Mouse (Mus musculus): ENCODE measurements around the gene Slc24a4. TPM values are rescaled to one million over a fixed set of nuclear protein-coding genes. Genes with fewer than 3 reads are reported as not detected.

Slc24a4 gene
- polyA plus RNA-seq, 1 experiment, result 3.4 TPM

DNA sequence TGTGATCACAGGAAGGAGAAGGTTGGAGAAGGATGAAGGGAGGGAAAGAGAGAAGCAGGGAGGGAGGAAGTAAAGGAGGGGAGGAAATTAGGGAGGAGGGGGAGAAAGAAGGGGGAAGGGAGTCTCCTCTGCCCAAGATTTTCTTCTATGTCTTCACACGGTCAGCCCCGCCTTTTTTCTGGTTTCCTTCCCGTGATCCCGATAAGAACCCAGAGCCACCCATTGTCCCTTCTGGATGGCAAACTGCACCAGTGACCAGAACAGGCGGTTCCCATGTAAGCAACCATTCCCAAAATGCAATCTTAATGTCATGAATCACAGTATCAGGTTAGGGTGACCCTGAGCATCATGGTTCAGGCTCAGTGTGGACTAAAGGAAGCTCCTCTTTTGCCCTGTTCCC lies 38.8 kb downstream of the Slc24a4 start:
- no peak overlapping the region for H3K4me3 ChIP-seq (replicated peaks; ENCODE audit: insufficient read depth, low read depth, low read length)
- no peak for TF ChIP-seq POLR2A (IDR thresholded peaks at IDR 0.05; ENCODE audit: borderline replicate concordance, insufficient read depth, low read length)
- no peak for TF ChIP-seq CTCF (IDR thresholded peaks at IDR 0.05; ENCODE audit: borderline replicate concordance, insufficient read depth, low read depth, low read length)
- H3K27me3 ChIP-seq (ENCODE audit: control insufficient read depth, insufficient read depth, low read length), result no peaks in the 10 kb centered on the region; the same call in 1 of the 2 replicates
- WGBS, result 77% methylated on average over 5 of the region's 5 CpGs
- DNase-seq, result no peak
- H3K4me1 ChIP-seq (ENCODE audit: control insufficient read depth, insufficient read depth, low read length), result no peaks in the 10 kb centered on the region
- no peak overlapping the region for H3K27ac ChIP-seq (ENCODE audit: insufficient read depth, low read length)

GRCm38 (mm10) chr12:102172746-102173145 lies 44.2 kb downstream of the Slc24a4 start:
- no peak for DNase-seq
- 90% methylated on average over 11 of the region's 11 CpGs for WGBS
- Histone ChIP-seq H3K27me3 (ENCODE audit: control insufficient read depth, insufficient read depth, low read length) (no peaks in the 10 kb centered on the region), H3K4me1 (ENCODE audit: control insufficient read depth, insufficient read depth, low read length) (no peaks in the 10 kb centered on the region), H3K27ac (ENCODE audit: insufficient read depth, low read length) (no peak overlapping the region), H3K4me3 (replicated peaks; ENCODE audit: insufficient read depth, low read depth, low read length) (no peak overlapping the region)
- TF ChIP-seq POLR2A (IDR thresholded peaks at IDR 0.05; ENCODE audit: borderline replicate concordance, insufficient read depth, low read length), result no peak
- no peak for TF ChIP-seq CTCF (IDR thresholded peaks at IDR 0.05; ENCODE audit: borderline replicate concordance, insufficient read depth, low read depth, low read length)

GRCm38 (mm10) chr12:102173345-102173744 lies 44.8 kb downstream of the Slc24a4 start:
- no peak overlapping the region for H3K4me3 ChIP-seq (replicated peaks; ENCODE audit: insufficient read depth, low read depth, low read length)
- no peak for TF ChIP-seq CTCF (IDR thresholded peaks at IDR 0.05; ENCODE audit: borderline replicate concordance, insufficient read depth, low read depth, low read length)
- TF ChIP-seq POLR2A (IDR thresholded peaks at IDR 0.05; ENCODE audit: borderline replicate concordance, insufficient read depth, low read length), result no peak
- no peak for DNase-seq
- no peak overlapping the region for H3K27ac ChIP-seq (ENCODE audit: insufficient read depth, low read length)
- 91% methylated on average over 5 of the region's 5 CpGs for WGBS
- H3K4me1 ChIP-seq (ENCODE audit: control insufficient read depth, insufficient read depth, low read length), result no peaks in the 10 kb centered on the region
- no peaks in the 10 kb centered on the region for H3K27me3 ChIP-seq (ENCODE audit: control insufficient read depth, insufficient read depth, low read length)

DNA sequence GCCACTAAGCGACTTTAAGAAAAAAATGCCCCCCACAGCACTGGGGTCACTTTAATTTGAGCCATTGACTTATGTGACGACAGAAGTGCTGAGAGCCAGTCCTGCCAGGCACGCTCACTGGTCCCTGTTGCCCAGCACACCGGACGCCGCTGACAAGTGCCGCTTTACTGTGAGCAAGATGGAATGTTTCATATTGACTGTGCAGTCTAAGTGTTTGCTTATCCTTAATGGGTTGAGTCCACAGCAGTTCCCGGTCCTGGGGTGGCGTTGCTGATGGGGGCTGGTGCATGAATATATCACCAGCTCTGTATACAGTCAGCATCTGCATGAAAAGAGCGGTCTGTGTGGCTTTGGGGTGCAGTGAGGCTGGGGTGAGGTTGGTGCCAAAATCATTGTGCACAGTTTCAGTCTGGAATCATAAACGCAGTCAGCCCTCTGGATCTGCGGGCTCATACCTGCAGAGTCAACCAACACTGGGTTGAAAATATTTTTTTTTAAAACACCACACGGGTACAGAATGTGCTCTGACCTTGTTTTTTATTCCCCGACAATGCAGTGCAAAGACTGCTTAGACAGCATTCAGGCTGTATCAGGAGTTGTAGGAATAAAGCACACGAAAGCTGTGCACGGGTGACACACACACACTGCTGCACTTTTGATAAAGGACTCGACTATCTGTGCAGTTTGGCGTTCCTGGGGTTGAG lies 52.0 kb downstream of the Slc24a4 start:
- 92% methylated on average over 18 of the region's 18 CpGs for WGBS
- H3K27ac ChIP-seq (ENCODE audit: insufficient read depth, low read length), result no peak overlapping the region
- TF ChIP-seq POLR2A (IDR thresholded peaks at IDR 0.05; ENCODE audit: borderline replicate concordance, insufficient read depth, low read length), result no peak
- TF ChIP-seq CTCF (IDR thresholded peaks at IDR 0.05; ENCODE audit: borderline replicate concordance, insufficient read depth, low read depth, low read length), result no peak
- peaks cover 6% of the 10 kb centered on the region for H3K4me1 ChIP-seq (ENCODE audit: control insufficient read depth, insufficient read depth, low read length)
- no peak overlapping the region for H3K4me3 ChIP-seq (replicated peaks; ENCODE audit: insufficient read depth, low read depth, low read length)
- DNase-seq, result no peak
- H3K27me3 ChIP-seq (ENCODE audit: control insufficient read depth, insufficient read depth, low read length), result no peaks in the 10 kb centered on the region

GRCm38 (mm10) chr12:102181799-102182357 lies 53.3 kb downstream of the Slc24a4 start:
- peak; percentile 29 to 51 for DNase-seq
- TF ChIP-seq POLR2A (IDR thresholded peaks at IDR 0.05; ENCODE audit: borderline replicate concordance, insufficient read depth, low read length) (no peak), CTCF (IDR thresholded peaks at IDR 0.05; ENCODE audit: borderline replicate concordance, insufficient read depth, low read depth, low read length) (peak; percentile 60; the same call in 1 of the 2 replicates)
- whole genome bisulfite sequencing, result 79% methylated on average over 5 of the region's 5 CpGs

DNA sequence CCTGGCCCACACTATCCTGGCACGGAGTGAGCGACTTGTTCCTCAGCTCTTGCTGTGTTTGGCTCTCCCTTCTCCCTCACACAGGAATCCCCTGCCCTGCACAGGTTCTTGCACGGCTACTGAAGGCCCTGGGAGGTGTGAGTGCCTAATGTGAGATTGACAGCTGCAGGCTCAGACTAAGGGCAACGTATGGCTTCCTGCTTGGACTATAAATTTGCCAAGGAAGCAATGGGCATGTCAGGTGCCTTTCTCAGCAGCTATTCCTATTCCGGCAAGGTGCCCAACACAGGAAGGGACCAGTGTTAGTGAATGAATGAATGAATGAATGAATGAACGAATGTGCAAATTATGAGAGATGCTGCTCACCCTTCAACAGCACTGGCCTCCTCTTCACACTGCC lies 54.1 kb downstream of the Slc24a4 start:
- Histone ChIP-seq H3K4me3 (replicated peaks; ENCODE audit: insufficient read depth, low read depth, low read length) (no peak overlapping the region), H3K27me3 (ENCODE audit: control insufficient read depth, insufficient read depth, low read length) (no peaks in the 10 kb centered on the region), H3K27ac (ENCODE audit: insufficient read depth, low read length) (no peak overlapping the region), H3K4me1 (ENCODE audit: control insufficient read depth, insufficient read depth, low read length) (peaks cover 6% of the 10 kb centered on the region)
- DNase-seq, result peak; percentile 15 to 21
- TF ChIP-seq CTCF (IDR thresholded peaks at IDR 0.05; ENCODE audit: borderline replicate concordance, insufficient read depth, low read depth, low read length), result no peak
- no peak for TF ChIP-seq POLR2A (IDR thresholded peaks at IDR 0.05; ENCODE audit: borderline replicate concordance, insufficient read depth, low read length)
- WGBS, result 32% methylated on average over 6 of the region's 6 CpGs

More at GRCm38 (mm10) chr12:102181799-102182357, 53.3 kb downstream of the Slc24a4 start:
- Histone ChIP-seq H3K27me3 (ENCODE audit: control insufficient read depth, insufficient read depth, low read length) (no peaks in the 10 kb centered on the region), H3K27ac (ENCODE audit: insufficient read depth, low read length) (no peak overlapping the region), H3K4me1 (ENCODE audit: control insufficient read depth, insufficient read depth, low read length) (peaks cover 6% of the 10 kb centered on the region), H3K4me3 (replicated peaks; ENCODE audit: insufficient read depth, low read depth, low read length) (no peak overlapping the region)

DNA sequence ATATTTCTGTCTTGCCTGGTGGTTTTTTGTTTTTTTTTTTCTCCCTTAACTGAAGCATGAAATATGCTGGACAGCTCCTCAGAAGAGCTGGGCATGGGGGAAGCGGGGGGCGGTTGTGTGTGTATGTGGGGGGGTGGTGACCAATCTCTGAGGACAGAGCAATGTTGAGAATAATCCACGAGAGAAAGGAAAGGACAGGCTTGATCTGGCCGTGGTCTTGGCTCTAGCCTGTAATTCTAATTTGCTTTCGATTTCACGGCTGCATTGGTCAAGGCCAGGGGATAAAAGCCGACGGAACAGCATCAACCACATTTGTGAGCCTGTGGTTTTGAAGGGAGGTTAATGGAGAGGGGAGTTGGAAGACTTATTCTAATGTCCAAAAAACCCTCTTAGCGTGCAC lies 54.7 kb downstream of the Slc24a4 start:
- H3K4me1 ChIP-seq (ENCODE audit: control insufficient read depth, insufficient read depth, low read length), result peaks cover 6% of the 10 kb centered on the region
- 48% methylated on average over 9 of the region's 9 CpGs for WGBS
- no peaks in the 10 kb centered on the region for H3K27me3 ChIP-seq (ENCODE audit: control insufficient read depth, insufficient read depth, low read length)
- no peak overlapping the region for H3K4me3 ChIP-seq (replicated peaks; ENCODE audit: insufficient read depth, low read depth, low read length)
- TF ChIP-seq CTCF (IDR thresholded peaks at IDR 0.05; ENCODE audit: borderline replicate concordance, insufficient read depth, low read depth, low read length) (no peak), POLR2A (IDR thresholded peaks at IDR 0.05; ENCODE audit: borderline replicate concordance, insufficient read depth, low read length) (no peak)
- no peak for DNase-seq
- H3K27ac ChIP-seq (ENCODE audit: insufficient read depth, low read length), result no peak overlapping the region

- no peak overlapping the region for H3K27ac ChIP-seq (ENCODE audit: insufficient read depth, low read length)
- DNase-seq, result peak; percentile 74 to 86
These were observed 62.3 kb downstream of the Slc24a4 start for GRCm38 (mm10) chr12:102190820-102191219.

More at GRCm38 (mm10) chr12:102190820-102191219, 62.3 kb downstream of the Slc24a4 start:
- Histone ChIP-seq H3K4me3 (replicated peaks; ENCODE audit: insufficient read depth, low read depth, low read length) (no peak overlapping the region), H3K27me3 (ENCODE audit: control insufficient read depth, insufficient read depth, low read length) (no peaks in the 10 kb centered on the region), H3K4me1 (ENCODE audit: control insufficient read depth, insufficient read depth, low read length) (peaks cover 8% of the 10 kb centered on the region)
- TF ChIP-seq POLR2A (IDR thresholded peaks at IDR 0.05; ENCODE audit: borderline replicate concordance, insufficient read depth, low read length), result no peak
- no peak for TF ChIP-seq CTCF (IDR thresholded peaks at IDR 0.05; ENCODE audit: borderline replicate concordance, insufficient read depth, low read depth, low read length)
- 15% methylated on average over 11 of the region's 11 CpGs for WGBS

Measured in cerebellum, adult 2 months (tissue).